Mouse (Mus musculus): ENCODE measurements at regions not wholly inside any gene's neighbourhood (a gene's known extent, or its start where the extent isn't known, plus 50 kb on each side); places are given as distances from the start of the nearest gene placed in this dataset.
"Not testable (repeated sequence)": the region's sequence is repeated elsewhere in the genome, so short reads cannot be mapped to it uniquely, and the experiment has no call there.

GRCm38 (mm10) chr7:116633210-116633609 is 129.0 kb downstream of the Nucb2 start:
- H3K4me1 ChIP-seq, result no peaks in the 10 kb centered on the region
- DNase-seq (ENCODE audit: extremely low spot score, low spot score), result no peak
- WGBS, result 82% methylated on average over 3 of the region's 3 CpGs
- H3K27me3 ChIP-seq (ENCODE audit: poor library complexity, severe bottlenecking), result no peaks in the 10 kb centered on the region
- no peaks in the 10 kb centered on the region for H3K36me3 ChIP-seq (replicated peaks)
- H3K9me3 ChIP-seq, result no peaks in the 10 kb centered on the region
- H3K27ac ChIP-seq, result no peak overlapping the region
- no peak overlapping the region for H3K4me3 ChIP-seq

- Histone ChIP-seq H3K27ac (no peak overlapping the region), H3K9me3 (no peaks in the 10 kb centered on the region), H3K27me3 (ENCODE audit: poor library complexity, severe bottlenecking) (no peaks in the 10 kb centered on the region; the same call in 1 of the 2 replicates), H3K4me3 (no peak overlapping the region), H3K36me3 (replicated peaks) (no peaks in the 10 kb centered on the region), H3K4me1 (no peaks in the 10 kb centered on the region)
- DNase-seq (ENCODE audit: extremely low spot score, low spot score), result peak; percentile 48
- WGBS, result 57% methylated on average over 10 of the region's 10 CpGs
Measured at GRCm38 (mm10) chr7:116644902-116645650, 140.9 kb downstream of the Nucb2 start.

- H3K27me3 ChIP-seq (ENCODE audit: poor library complexity, severe bottlenecking), result peaks cover 30% of the 10 kb centered on the region
- no peaks in the 10 kb centered on the region for H3K36me3 ChIP-seq (replicated peaks)
- no peak overlapping the region for H3K4me3 ChIP-seq
- H3K4me1 ChIP-seq, result peaks cover 14% of the 10 kb centered on the region
- no peak overlapping the region for H3K27ac ChIP-seq
- 32% methylated on average over 10 of the region's 10 CpGs for WGBS
- no peaks in the 10 kb centered on the region for H3K9me3 ChIP-seq
- DNase-seq (ENCODE audit: extremely low spot score, low spot score), result peak; percentile 37
Measured at GRCm38 (mm10) chr7:116654466-116654865, 150.3 kb downstream of the Nucb2 start.

GRCm38 (mm10) chr7:116657040-116657439 is 152.9 kb downstream of the Nucb2 start:
- H3K36me3 ChIP-seq (replicated peaks); DNase-seq (ENCODE audit: extremely low spot score, low spot score); H3K4me3 ChIP-seq; H3K9me3 ChIP-seq; H3K27ac ChIP-seq: not testable (repeated sequence)
- peaks cover 14% of the 10 kb centered on the region for H3K4me1 ChIP-seq
- 89% methylated on average over 6 of the region's 6 CpGs for WGBS
- H3K27me3 ChIP-seq (ENCODE audit: poor library complexity, severe bottlenecking), result peaks cover 20% of the 10 kb centered on the region

- H3K27me3 ChIP-seq (ENCODE audit: poor library complexity, severe bottlenecking), result no peaks in the 10 kb centered on the region
- H3K4me1 ChIP-seq, result no peaks in the 10 kb centered on the region
- H3K9me3 ChIP-seq, result peaks cover 3% of the 10 kb centered on the region; the same call in 1 of the 2 replicates
- H3K36me3 ChIP-seq (replicated peaks), result no peaks in the 10 kb centered on the region
- no peak for DNase-seq (ENCODE audit: extremely low spot score, low spot score)
- H3K4me3 ChIP-seq, result no peak overlapping the region
- H3K27ac ChIP-seq, result no peak overlapping the region
- 90% methylated on average over 15 of the region's 15 CpGs for WGBS
Measured at GRCm38 (mm10) chr7:116665581-116665980, 161.4 kb downstream of the Nucb2 start.

- H3K36me3 ChIP-seq (replicated peaks), result no peaks in the 10 kb centered on the region
- H3K9me3 ChIP-seq, result no peaks in the 10 kb centered on the region
- no peaks in the 10 kb centered on the region for H3K27me3 ChIP-seq (ENCODE audit: poor library complexity, severe bottlenecking)
- no peak for DNase-seq (ENCODE audit: extremely low spot score, low spot score)
- no peak overlapping the region for H3K27ac ChIP-seq
- 82% methylated on average over 16 of the region's 16 CpGs for WGBS
- H3K4me3 ChIP-seq, result no peak overlapping the region
- peaks cover 8% of the 10 kb centered on the region for H3K4me1 ChIP-seq
Measured at GRCm38 (mm10) chr7:116674199-116675019, 170.2 kb downstream of the Nucb2 start.

- Histone ChIP-seq H3K4me3 (no peak overlapping the region), H3K36me3 (replicated peaks) (no peaks in the 10 kb centered on the region), H3K9me3 (no peaks in the 10 kb centered on the region), H3K27me3 (ENCODE audit: poor library complexity, severe bottlenecking) (no peaks in the 10 kb centered on the region), H3K27ac (no peak overlapping the region), H3K4me1 (peaks cover 16% of the 10 kb centered on the region)
- DNase-seq (ENCODE audit: extremely low spot score, low spot score), result no peak
- WGBS, result 74% methylated on average over 1 of the region's 1 CpGs
Measured at GRCm38 (mm10) chr7:116676696-116677095, 172.5 kb downstream of the Nucb2 start.

- 88% methylated on average over 4 of the region's 4 CpGs for WGBS
- no peaks in the 10 kb centered on the region for H3K36me3 ChIP-seq (replicated peaks)
Measured at GRCm38 (mm10) chr7:116679195-116679594, 175.0 kb downstream of the Nucb2 start.

GRCm38 (mm10) chr7:116680523-116680922 is 176.4 kb downstream of the Nucb2 start:
- H3K27me3 ChIP-seq (ENCODE audit: poor library complexity, severe bottlenecking), result no peaks in the 10 kb centered on the region
- 82% methylated on average over 3 of the region's 3 CpGs for WGBS
- no peak overlapping the region for H3K4me3 ChIP-seq
- peaks cover 7% of the 10 kb centered on the region; the same call in 1 of the 2 replicates for H3K4me1 ChIP-seq
- no peak overlapping the region for H3K27ac ChIP-seq
- DNase-seq (ENCODE audit: extremely low spot score, low spot score), result no peak
- no peaks in the 10 kb centered on the region for H3K9me3 ChIP-seq
- no peaks in the 10 kb centered on the region for H3K36me3 ChIP-seq (replicated peaks)

More at GRCm38 (mm10) chr7:116679195-116679594, 175.0 kb downstream of the Nucb2 start:
- Histone ChIP-seq H3K27ac (no peak overlapping the region), H3K9me3 (no peaks in the 10 kb centered on the region), H3K4me3 (no peak overlapping the region), H3K4me1 (peaks cover 14% of the 10 kb centered on the region), H3K27me3 (ENCODE audit: poor library complexity, severe bottlenecking) (no peaks in the 10 kb centered on the region)
- DNase-seq (ENCODE audit: extremely low spot score, low spot score), result no peak

- Histone ChIP-seq H3K27ac (no peak overlapping the region), H3K36me3 (replicated peaks) (no peaks in the 10 kb centered on the region), H3K27me3 (ENCODE audit: poor library complexity, severe bottlenecking) (no peaks in the 10 kb centered on the region), H3K4me1 (peaks cover 7% of the 10 kb centered on the region; the same call in 1 of the 2 replicates), H3K9me3 (no peaks in the 10 kb centered on the region), H3K4me3 (no peak overlapping the region)
- DNase-seq (ENCODE audit: extremely low spot score, low spot score), result no peak
- WGBS, result 70% methylated on average over 8 of the region's 8 CpGs
Measured at GRCm38 (mm10) chr7:116681268-116681667, 177.1 kb downstream of the Nucb2 start.

- Histone ChIP-seq H3K4me1 (0 out of 2 replicates have a peak, but pooled peaks cover 3% of the 10 kb centered on the region), H3K27ac (no peak overlapping the region), H3K4me3 (no peak overlapping the region), H3K27me3 (ENCODE audit: poor library complexity, severe bottlenecking) (0 out of 2 replicates have a peak, but pooled peaks cover 4% of the 10 kb centered on the region), H3K36me3 (replicated peaks) (no peaks in the 10 kb centered on the region), H3K9me3 (peaks cover 3% of the 10 kb centered on the region; the same call in 1 of the 2 replicates)
- no peak for DNase-seq (ENCODE audit: extremely low spot score, low spot score)
- 84% methylated on average over 2 of the region's 2 CpGs for WGBS
Measured at GRCm38 (mm10) chr7:116700409-116700808, 196.2 kb downstream of the Nucb2 start.

GRCm38 (mm10) chr7:116701466-116702342 is 197.5 kb downstream of the Nucb2 start:
- H3K27me3 ChIP-seq (ENCODE audit: poor library complexity, severe bottlenecking), result 0 out of 2 replicates have a peak, but pooled peaks cover 4% of the 10 kb centered on the region
- 52% methylated on average over 14 of the region's 14 CpGs for WGBS
- H3K4me1 ChIP-seq, result 0 out of 2 replicates have a peak, but pooled peaks cover 3% of the 10 kb centered on the region
- no peak overlapping the region for H3K27ac ChIP-seq
- no peaks in the 10 kb centered on the region for H3K36me3 ChIP-seq (replicated peaks)
- no peak overlapping the region for H3K4me3 ChIP-seq
- H3K9me3 ChIP-seq, result peaks cover 5% of the 10 kb centered on the region; the same call in 1 of the 2 replicates
- DNase-seq (ENCODE audit: extremely low spot score, low spot score), result peak; percentile 75

Data from forebrain, embryonic 10.5 days (tissue).